Mouse (Mus musculus) right cerebral cortex, postnatal 4 days (tissue): ENCODE results near the gene Tasp1.
A peak's percentile ranks its signal among the peaks of the same experiment; 100 is the strongest.
"Not testable (repeated sequence)": the region's sequence is repeated elsewhere in the genome, so short reads cannot be mapped to it uniquely, and the experiment has no call there.

ENCODE experiments used
- DNase-seq: peaks from one replicate; pipeline ENCODE4 v3.0.0-alpha.2; 2022

Gene Tasp1

DNA sequence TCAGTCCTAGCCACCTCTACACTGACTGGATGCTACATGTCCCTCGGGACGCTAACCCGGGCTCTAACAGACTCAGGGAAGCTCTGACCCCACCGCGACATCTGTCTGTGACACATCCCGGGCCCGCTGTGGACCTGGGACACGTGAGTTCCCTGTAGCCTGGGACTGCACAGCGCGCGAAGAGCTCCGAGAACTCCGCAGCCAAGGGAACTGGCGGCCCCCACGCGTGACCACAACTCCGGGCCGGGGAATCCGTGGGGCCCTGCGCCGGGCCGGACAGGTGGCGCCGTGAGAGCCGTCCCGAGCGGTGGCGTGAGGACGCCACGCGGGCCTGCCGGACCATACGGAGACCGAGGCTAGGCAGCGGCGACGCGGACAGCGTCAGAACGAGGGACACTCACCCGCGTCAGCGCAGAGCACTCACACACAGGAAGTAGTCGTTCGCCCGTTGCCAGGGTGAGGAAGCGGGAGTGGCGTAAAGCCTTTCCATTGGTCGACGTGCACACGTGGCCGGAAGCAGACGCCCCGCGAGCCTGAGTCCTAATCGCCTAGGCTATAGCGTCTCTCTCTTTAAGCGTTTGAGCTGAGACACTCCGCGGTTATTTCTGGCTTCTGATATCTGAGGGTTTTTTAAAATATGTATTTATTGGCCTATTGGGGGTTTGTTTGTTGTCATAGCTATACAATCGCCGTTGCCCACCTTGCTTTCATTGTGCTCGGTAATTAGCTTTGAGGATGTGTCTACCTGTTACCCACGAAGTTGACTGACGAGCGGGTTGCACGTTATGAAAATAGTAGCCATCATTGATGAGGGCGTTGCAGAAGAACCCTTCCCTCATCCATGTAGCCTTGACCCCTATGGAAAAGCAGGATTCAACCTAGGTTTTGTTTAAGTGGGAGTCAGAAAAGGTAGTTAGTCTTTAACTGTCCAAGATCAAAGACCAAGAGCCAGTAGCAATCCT is at the start of gene Tasp1:
Gene Tasp1 (minus strand): TSS at position 453 of the 962 bp plus-strand sequence.
- peak; percentile 89 for DNase-seq

DNA sequence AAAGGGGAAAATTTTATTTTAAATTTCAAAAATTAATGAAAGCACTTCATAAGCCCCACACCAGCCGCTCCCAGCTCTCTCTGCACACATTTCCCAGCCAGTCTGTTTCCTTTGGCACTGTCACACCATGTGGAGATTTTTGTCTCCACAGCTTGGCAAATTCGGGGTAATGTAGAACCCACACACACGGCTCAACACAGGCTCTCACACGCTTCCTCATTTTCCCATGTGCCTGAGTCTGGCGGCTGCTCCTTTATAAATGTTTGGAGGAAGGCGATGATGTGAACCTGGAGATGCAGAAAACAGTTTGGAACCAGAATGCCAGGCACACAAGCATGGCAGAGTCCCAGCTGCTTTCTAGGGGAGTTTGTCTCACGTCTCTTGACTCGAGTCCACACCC is 47.2 kb upstream of the Tasp1 start:
- DNase-seq: peak; percentile 18

DNA sequence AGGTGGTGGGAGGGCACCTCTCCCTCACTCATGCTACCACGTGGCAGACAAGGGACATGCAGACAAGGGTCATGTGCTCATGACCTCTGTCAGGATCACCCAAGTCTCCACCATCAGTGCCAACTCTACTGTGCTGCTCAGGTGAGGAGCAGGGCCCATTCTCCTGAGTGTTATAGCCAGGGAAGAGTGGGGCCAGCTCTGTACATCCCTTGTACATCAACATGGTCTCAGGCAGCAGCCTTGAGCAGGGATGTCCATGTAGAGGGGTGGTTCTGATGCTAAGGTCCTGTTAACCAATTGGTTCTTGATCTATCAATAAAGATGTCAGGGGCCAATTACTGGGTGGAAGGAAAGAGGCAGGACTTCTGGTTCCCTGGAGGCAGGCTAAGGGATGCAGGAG is 42.3 kb upstream of the Tasp1 start:
- DNase-seq: no peak

GRCm38 (mm10) chr2:140107641-140108040 is 41.0 kb upstream of the Tasp1 start:
- DNase-seq: no peak

- no peak for DNase-seq
Measured at GRCm38 (mm10) chr2:140104951-140105350, 38.3 kb upstream of the Tasp1 start.

GRCm38 (mm10) chr2:140100551-140101474 is 34.2 kb upstream of the Tasp1 start:
- no peak for DNase-seq

DNA sequence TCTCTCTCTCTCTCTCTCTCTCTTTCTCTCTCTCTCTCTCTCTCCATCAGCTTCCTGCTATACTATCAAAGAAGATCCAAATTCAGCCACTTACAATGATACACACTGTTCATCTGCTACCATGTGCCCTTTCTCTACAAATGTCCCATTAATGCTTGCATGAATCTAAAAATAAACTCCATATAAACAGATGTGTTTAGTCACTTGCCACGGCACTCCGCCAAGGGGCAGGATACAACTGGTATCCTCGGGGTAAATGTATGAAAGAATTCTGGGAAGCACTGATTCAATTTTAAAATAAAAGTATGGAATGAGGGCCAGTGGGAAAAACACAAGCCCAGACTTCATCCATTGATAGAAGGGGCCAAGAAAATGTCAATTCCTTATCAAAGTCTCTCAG is 33.4 kb upstream of the Tasp1 start:
- no peak for DNase-seq

GRCm38 (mm10) chr2:140097131-140097591 is 30.6 kb upstream of the Tasp1 start:
- no peak for DNase-seq

DNA sequence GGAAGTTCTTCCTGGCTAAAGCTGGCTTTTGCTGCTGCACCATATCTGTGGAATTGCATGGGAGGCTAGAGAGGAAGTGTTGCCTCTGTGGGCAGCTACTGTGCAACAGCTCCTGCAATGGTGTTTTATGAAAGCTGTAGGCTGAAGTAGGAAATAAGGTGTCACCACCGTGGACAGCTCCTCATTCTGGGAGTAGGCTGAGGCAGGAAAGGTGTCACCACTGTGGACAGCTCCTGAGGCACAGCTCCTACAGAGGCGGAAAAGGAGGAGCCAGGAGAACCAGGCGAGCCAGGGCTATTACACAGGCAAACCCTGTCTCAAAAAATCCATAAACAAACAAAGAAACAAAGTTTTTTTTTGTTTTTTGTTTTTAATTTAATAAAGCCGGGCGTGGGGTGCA is 29.4 kb upstream of the Tasp1 start:
- no peak for DNase-seq

DNA sequence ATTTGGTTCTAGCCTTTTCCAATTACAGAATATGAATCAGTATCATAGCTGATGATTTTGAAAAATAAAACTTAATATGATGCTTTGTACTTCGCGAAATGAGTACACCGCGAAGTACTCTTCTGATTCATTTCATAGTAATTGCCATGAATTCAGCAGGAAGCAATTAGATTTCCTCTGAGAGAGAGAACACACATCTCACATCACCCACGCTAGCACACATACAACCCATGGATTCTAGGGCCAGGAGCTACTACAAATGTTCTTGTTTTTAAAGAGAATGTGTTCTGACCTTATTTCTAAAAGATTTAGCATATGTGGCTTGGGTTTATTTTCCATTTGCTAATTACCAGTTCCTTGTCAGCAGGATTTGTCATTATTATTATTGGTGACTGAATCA is 26.8 kb upstream of the Tasp1 start:
- no peak for DNase-seq

GRCm38 (mm10) chr2:140084245-140084644 is 17.6 kb upstream of the Tasp1 start:
- DNase-seq: no peak

DNA sequence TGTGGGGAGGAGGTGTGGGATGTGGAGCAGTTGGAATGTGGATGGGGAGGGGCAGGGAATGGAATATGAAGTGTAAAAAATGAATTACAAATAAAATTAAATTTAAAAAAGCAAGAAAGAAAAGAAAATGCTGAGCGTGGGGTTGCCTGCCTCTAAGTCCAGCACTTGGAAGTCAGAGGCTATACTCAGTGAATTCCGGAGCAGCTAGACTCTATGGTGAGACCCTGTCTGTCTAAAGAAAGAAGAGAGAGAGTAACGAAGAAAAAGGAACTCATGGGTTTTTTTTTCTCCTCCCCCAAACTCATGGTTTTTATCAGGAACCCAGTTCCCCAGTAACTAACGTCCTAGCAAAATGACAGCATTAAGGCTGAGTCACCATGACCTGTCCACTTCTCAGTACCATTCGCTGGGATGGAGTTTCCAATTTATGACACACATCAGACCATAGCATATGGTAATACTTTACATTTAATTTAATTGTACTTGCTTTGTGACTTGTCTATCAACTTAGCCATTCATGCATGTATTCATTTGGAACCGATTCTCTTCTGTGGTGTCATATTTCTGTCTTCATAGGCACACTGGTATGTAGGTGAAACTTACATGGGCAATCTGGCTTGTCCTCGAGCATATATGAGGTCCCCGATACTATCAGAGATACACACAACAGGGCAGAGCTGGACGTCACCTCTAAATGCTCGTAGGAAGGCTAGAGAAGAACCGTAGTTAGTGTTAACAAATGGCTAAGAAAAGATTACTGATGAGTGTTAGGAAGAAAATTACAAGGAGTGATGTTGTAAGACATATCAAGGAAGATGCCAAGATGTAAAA is 14.4 kb upstream of the Tasp1 start:
- no peak for DNase-seq

GRCm38 (mm10) chr2:140079284-140079683 is 12.7 kb upstream of the Tasp1 start:
- DNase-seq: not testable (repeated sequence)

DNA sequence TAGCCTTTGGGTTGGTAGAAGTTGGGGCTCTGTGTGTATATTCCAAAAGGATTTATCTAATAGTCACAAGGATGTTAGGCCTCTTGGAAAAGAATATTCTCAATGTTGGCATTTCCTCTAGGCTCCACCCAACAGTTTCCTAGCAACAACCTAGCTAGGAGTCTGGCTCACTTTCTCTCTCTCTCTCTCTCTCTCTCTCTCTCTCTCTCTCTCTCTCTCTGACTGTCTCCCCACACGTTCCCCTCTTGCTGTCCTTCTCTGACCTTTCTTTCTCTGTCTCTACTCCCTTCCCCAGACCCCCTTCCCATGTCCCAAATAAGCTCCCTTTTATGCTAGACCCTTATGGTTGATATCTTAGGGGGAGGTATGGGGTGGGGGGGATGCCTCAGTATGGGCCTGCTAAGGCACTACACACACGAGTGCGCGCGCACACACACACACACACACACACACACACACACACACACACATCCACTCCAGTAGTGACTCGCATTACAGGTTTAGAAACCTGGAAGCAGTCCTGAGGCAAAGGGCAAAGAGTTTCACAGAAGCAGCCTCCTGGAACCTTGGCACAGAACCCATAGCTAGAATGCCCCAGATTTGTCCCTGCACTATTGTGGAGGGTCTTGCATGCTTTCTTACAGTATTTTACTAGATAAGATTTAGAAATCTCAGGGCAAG is 12.1 kb upstream of the Tasp1 start:
- no peak for DNase-seq

DNA sequence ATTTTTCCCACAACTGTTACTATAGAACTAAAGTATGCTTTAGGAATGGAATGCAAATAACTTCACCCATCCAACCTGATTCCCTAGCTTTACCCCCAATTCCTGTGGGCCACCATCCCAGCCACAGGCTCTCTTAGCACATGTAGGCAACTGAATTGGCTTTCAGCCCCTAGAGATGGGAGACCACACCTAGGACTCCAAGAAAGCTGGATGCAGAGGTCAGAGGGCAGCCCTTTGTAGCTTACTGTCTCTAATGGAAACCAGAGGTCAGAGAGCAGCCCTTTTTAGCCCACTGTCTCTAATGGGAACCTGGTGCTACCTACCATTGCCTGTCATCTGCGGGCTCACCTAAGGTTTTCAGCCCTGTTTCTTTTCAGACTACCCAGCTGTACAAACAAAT is 10.9 kb upstream of the Tasp1 start:
- DNase-seq: no peak

DNA sequence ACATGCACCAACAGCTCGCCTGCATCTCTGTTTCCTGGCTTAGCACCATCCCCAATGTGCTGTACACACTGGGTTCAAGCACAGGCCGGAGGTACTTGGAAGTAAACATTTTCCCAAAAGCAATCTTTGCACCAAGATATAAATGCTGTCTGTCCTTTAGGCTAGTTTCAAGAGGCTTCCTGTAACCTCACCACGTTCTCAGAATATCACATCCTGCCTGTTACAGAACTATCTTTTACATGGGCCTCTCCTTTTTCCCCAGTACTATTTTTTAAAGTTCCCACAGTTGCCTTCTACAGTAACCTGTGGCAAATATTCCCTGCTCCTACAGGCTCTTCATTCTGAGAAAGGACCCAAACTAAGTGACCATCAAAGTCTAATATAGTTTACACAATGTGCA is 8.5 kb upstream of the Tasp1 start:
- no peak for DNase-seq

DNA sequence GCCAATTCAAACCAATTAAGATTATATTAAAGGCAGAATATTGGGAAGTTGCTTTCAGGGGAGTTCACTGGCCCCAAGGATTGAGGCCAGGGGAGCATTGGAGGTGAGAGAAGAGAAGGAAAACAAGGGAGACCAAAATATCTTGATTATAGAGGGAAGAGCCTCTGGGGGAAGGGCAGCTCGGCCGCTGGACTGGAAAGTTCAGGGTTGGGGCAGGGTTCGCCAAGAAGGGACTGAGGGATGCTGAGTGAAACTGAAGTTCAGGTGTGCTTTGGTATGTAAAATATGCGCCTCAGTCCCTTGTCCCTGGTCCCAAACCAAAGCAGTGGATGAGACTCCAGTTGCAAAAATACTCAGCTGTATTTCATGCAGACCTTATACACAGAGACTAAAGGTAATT is 911 bp upstream of the Tasp1 start:
- DNase-seq: no peak

GRCm38 (mm10) chr2:140065676-140066075 is 929 bp downstream of the Tasp1 start:
- no peak for DNase-seq

GRCm38 (mm10) chr2:140061481-140061880 is 5.1 kb downstream of the Tasp1 start:
- no peak for DNase-seq

DNA sequence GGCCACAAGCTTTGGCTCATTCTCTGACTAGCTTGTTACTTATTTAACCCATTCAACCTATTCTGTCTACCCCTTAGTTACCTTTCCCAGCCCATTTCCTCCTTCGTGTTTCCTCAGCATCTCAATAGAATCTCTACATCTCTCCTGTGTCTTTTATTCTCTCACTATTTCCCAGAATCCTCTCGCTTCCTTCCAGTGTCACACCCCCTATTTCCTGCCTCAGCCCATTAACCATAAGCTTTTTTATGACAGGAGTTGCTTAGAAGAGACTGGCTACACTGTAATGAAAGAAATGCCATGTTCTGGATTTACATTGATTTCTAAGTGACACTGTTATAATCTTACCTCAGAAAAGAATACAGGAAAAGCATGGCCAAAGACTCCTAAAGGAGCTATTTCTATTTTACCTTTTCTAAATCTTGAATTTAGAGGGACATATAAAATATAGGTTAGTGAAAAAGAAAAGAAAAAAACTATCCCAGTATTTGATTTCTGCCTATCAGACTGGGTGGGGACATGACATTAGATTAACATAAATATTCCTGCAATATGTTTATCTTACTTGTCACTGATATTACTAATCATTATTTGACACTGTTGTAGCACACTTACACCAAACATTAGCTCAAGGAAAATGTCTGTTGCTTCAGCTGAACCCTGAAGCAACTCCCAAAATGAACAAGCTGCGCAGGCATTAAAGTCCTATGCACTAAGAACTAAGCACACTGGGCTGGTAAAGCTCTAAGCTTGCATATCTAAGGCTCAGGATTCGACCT is 6.3 kb downstream of the Tasp1 start:
- no peak for DNase-seq

GRCm38 (mm10) chr2:140058125-140058524 is 8.5 kb downstream of the Tasp1 start:
- DNase-seq: no peak
